Mouse (Mus musculus) C2C12 (cell line): ENCODE measurements around the gene Spop. TPM values are rescaled to one million over a fixed set of nuclear protein-coding genes. Genes with fewer than 3 reads are reported as not detected.
A peak's percentile ranks its signal among the peaks of the same experiment; 100 is the strongest.

Experiments
- H3K27me3 ChIP-seq: one replicate; pipeline ENCODE4 v1.6.1; 2011; ENCODE audit not compliant: control insufficient read depth, insufficient read depth, insufficient read length
- H3K36me3 ChIP-seq: one replicate; pipeline ENCODE4 v1.6.1; 2011; ENCODE audit not compliant: control insufficient read depth, insufficient read depth
- H3K4me3 ChIP-seq: one replicate; pipeline ENCODE4 v1.5.1; 2011; ENCODE audit warnings: mild to moderate bottlenecking, control low read depth; ENCODE audit not compliant: poor library complexity, insufficient read depth, severe bottlenecking
- H3K79me2 ChIP-seq: one replicate; pipeline ENCODE4 v1.6.1; 2011; ENCODE audit not compliant: control insufficient read depth, insufficient read depth
- H3K79me3 ChIP-seq: one replicate; pipeline ENCODE4 v1.6.1; 2011; ENCODE audit warnings: low read depth, control low read depth
- H3ac ChIP-seq: one replicate; pipeline ENCODE3; 2011; ENCODE audit warnings: low read depth; ENCODE audit not compliant: control insufficient read depth, insufficient read length
- CEBPB ChIP-seq: IDR thresholded peaks from one replicate; pipeline ENCODE4 v1.6.1; 2011; ENCODE audit warnings: low read depth, mild to moderate bottlenecking, control low read depth, moderate library complexity
- CTCF ChIP-seq: IDR thresholded peaks from one replicate; pipeline ENCODE4 v1.5.1; 2011; ENCODE audit not compliant: control insufficient read depth, insufficient read depth, insufficient read length
- FOSL1 ChIP-seq: IDR thresholded peaks from one replicate; pipeline ENCODE4 v1.8.0; 2011; ENCODE audit warnings: mild to moderate bottlenecking, low read length; ENCODE audit not compliant: poor library complexity, insufficient read depth, severe bottlenecking
- MAX ChIP-seq: IDR thresholded peaks from one replicate; pipeline ENCODE4 v1.6.1; 2011; ENCODE audit warnings: mild to moderate bottlenecking, control low read depth
- MYOD1 ChIP-seq: IDR thresholded peaks from one replicate; pipeline ENCODE4 v1.6.1; 2011; ENCODE audit warnings: low read depth; ENCODE audit not compliant: control insufficient read depth, insufficient read length
- MYOG ChIP-seq: IDR thresholded peaks from one replicate; pipeline ENCODE4 v1.6.1; 2011; ENCODE audit not compliant: control insufficient read depth, insufficient read length; ENCODE audit errors: extremely low read depth
- USF1 ChIP-seq: IDR thresholded peaks from one replicate; pipeline ENCODE4 v1.6.1; 2011; ENCODE audit warnings: low read depth, mild to moderate bottlenecking, control low read depth, moderate library complexity
- polyA plus RNA-seq: library from polyadenylated mRNA; unstranded; fragments of >200 nt; fragmentation: generic; extraction: Trizol; gene quantifications from one replicate; pipeline ENCODE4 v1.2.1, GENCODE M21; 2012; ENCODE audit warnings: missing spikeins

Spop gene
- polyA plus RNA-seq, 1 experiment = 59.0 TPM

- Histone ChIP-seq H3K27me3 (no peaks in the 10 kb centered on the region), H3K79me3 (no peaks in the 10 kb centered on the region), H3ac (no peak overlapping the region), H3K36me3 (no peaks in the 10 kb centered on the region), H3K79me2 (no peaks in the 10 kb centered on the region), H3K4me3 (no peak overlapping the region)
- TF ChIP-seq MAX = no peak
- TF ChIP-seq CEBPB = no peak
- no peak for TF ChIP-seq USF1
- no peak for TF ChIP-seq MYOG
- no peak for TF ChIP-seq CTCF
Observed at GRCm38 (mm10) chr11:95503581-95504180, 89.8 kb downstream of the Spop start.

- Histone ChIP-seq H3ac (no peak overlapping the region), H3K27me3 (no peaks in the 10 kb centered on the region), H3K79me3 (no peaks in the 10 kb centered on the region), H3K79me2 (no peaks in the 10 kb centered on the region), H3K36me3 (no peaks in the 10 kb centered on the region), H3K4me3 (no peak overlapping the region)
- no peak for TF ChIP-seq FOSL1
- TF ChIP-seq CTCF = peak; percentile 10
- no peak for TF ChIP-seq MYOG
Observed at GRCm38 (mm10) chr11:95504271-95504731, 90.4 kb downstream of the Spop start.

- Histone ChIP-seq H3ac (no peak overlapping the region), H3K79me2 (no peaks in the 10 kb centered on the region), H3K4me3 (no peak overlapping the region), H3K36me3 (no peaks in the 10 kb centered on the region), H3K27me3 (no peaks in the 10 kb centered on the region), H3K79me3 (no peaks in the 10 kb centered on the region)
- peak; percentile 62 for TF ChIP-seq CEBPB
- TF ChIP-seq USF1 = no peak
Observed at GRCm38 (mm10) chr11:95507041-95507716, 93.3 kb downstream of the Spop start.

GRCm38 (mm10) chr11:95507785-95508184, 93.9 kb downstream of the Spop start:
- Histone ChIP-seq H3K36me3 (no peaks in the 10 kb centered on the region), H3K79me3 (no peaks in the 10 kb centered on the region), H3ac (no peak overlapping the region), H3K4me3 (no peak overlapping the region), H3K79me2 (no peaks in the 10 kb centered on the region), H3K27me3 (no peaks in the 10 kb centered on the region)
- TF ChIP-seq CEBPB (no peak), FOSL1 (no peak), USF1 (no peak), CTCF (no peak), MAX (no peak), MYOD1 (no peak), MYOG (no peak)

- H3K79me2 ChIP-seq = no peaks in the 10 kb centered on the region
- H3ac ChIP-seq = no peak overlapping the region
- TF ChIP-seq USF1 (no peak), CTCF (no peak), MYOD1 (peak; percentile 20)
- H3K79me3 ChIP-seq = no peaks in the 10 kb centered on the region
- no peaks in the 10 kb centered on the region for H3K36me3 ChIP-seq
- no peak overlapping the region for H3K4me3 ChIP-seq
- no peaks in the 10 kb centered on the region for H3K27me3 ChIP-seq
Observed at GRCm38 (mm10) chr11:95508211-95508926, 94.5 kb downstream of the Spop start.

- no peak overlapping the region for H3K4me3 ChIP-seq
- no peaks in the 10 kb centered on the region for H3K27me3 ChIP-seq
- H3ac ChIP-seq = no peak overlapping the region
- H3K36me3 ChIP-seq = no peaks in the 10 kb centered on the region
- TF ChIP-seq MAX = no peak
- peak; percentile 12 for TF ChIP-seq CTCF
- H3K79me2 ChIP-seq = no peaks in the 10 kb centered on the region
- no peaks in the 10 kb centered on the region for H3K79me3 ChIP-seq
Observed at GRCm38 (mm10) chr11:95509126-95509717, 95.3 kb downstream of the Spop start.
